Mouse (Mus musculus) adrenal gland, adult 18-20 months (tissue): ENCODE measurements around the gene Srrt. TPM values are rescaled to one million over a fixed set of nuclear protein-coding genes. Genes with fewer than 3 reads are reported as not detected.

Experiments used
- DNase-seq, 2 experiments: peaks; one replicate each; pipeline ENCODE4 v3.0.0; 2021 to 2022; ENCODE audit warnings: low spot score in 2 of 2
- total RNA-seq, 2 experiments: library from RNA; stranded (reverse); gene quantifications; 1 replicate in 1 of 2; 2 replicates in 1 of 2; pipeline ENCODE4 v1.2.3; 2021

Gene Srrt
- total RNA-seq, 2 experiments from 2014 or later: 169 to 174 TPM

DNA sequence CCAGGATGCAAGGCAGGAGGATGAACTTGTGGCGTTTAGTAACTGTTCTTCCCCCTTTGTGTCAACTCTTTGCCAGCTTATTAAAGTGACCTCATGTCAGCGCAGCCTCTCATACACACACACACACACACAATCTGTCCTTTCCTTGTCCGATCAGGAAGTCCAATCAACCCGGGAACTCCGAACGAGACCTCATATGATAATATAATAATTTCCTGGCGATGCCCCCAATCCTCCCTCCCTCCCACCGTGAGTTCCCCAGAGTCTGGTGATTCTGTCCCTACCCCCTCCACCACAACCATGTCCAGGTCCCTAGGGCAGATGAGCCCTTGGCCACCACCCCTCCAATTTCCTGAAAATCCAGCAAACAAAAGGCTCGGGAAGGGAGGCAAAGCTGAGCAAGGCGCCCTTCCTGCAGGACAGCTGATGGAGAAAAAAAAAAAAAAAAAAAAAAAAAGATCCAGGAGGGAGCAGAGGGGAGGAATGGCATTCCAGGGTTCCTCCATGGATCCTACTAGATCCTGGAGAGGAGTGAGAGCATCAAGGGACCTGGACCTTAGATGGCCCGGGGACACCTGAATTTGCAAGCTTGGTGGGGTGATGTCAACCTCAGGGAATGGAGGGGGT is 31.3 kb upstream of the Srrt start:
- no peak for DNase-seq

DNA sequence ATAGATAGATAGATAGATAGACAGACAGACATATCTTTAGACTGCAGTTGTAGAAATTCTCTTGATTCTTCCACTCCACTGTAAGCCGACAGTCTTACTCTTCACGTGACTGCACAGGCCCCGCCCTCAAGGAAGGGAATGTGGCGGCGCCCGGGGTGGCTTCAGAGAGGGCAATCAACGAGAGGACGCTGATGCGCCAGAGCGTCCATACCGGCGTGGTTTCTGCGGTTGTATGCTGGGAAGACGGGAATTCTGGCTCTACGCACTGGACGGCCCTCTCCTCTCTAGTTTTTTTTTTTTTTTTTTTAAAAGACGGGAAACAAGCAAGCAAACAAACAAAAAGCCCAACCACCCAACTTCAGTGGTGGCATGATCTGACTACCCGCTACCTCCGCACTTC is 30.8 kb upstream of the Srrt start:
- peak; percentile 82 to 85 for DNase-seq

DNA sequence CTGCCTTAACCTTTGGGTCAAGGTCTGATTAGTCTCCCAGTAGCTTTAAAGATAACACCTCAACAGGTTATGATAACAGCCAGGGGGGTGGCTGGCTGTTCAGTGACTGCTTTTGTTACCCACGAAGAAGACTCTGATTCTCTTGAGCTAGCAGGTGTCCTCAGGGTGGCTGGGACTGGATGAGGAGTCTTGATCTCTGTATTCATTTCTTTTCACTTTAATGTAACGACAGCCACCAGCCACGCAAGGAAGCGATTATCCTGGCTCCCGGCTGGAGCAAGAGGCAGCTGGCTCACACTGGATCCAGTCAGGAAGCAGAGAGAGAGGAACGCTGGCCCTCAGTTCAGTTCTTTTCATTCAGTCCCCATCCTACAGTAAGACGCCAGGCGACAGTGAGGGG is 29.7 kb upstream of the Srrt start:
- DNase-seq: no peak

DNA sequence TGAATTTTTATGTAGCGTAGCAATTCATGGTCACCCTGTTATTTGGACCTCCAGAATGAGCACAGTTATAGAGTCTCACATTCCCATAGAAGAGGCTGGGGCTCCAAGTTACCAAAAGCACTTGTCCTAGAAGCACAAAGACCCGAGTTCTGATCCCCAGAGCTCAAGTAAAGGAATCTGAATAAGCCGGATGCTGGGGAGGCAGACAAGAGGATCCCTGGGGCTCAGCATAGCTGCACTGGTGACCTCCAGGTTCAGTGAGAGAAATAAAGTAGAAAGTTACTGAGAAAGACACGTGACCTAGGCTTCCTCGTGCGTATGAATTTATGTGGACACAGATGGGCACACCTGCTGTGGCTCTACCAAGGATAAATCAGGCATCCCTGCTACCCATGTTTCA is 27.6 kb upstream of the Srrt start:
- DNase-seq: no peak

DNA sequence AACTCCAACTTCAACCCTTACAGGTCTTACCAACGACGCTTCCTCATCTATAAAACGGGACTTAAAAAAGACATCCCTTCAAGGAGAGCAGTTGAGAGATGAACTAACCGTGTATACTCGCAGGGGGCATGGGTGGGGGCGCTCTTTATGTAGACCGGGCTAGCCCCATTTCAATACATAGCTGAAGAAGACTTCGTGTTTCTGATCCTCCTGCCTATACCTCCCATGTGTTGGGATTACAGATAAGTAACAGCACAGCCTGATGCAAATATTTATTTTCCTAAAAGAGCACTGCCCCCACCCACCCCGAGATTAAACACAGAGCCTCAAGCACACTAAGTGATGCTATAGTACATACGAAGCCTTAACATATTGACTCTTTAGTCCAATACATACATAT is 26.8 kb upstream of the Srrt start:
- no peak for DNase-seq

DNA sequence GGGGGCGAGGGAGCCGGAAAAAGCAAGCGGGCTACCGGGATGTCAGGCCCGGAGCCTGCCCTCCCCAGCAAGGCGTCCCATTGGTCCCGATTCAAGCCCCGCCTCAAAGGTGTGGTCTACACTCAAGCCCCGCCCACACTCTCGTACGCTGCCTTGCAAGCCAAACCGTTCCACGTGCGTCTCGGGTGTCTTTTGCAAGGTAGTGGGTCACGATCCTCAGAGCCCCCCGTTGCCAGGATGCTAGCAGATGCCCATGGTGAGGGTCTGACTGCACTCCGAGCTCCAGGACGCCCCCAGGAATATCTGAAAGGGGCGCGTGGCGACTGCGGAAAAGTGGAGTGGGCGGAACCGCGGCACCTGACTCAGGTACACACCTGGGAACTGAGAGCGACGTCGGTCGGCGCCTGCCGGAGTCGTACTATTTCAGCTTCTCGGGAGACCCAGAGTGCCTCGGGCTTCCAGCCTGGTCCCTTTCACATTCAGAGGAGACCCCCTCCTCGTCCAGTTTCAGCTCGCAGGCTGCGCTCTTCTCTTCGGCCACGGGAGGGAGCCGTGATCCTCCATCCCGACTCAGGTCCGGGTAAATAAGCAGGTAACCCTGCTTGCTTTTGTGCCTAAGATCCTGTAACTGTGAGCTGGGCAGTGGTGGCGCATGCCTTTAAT is 26.2 kb upstream of the Srrt start, which contains the start of gene Slc12a9:
Gene Slc12a9, minus strand, starts transcription at position 86 of the 663 bp plus-strand sequence.
- DNase-seq: peak; percentile 90 to 91

DNA sequence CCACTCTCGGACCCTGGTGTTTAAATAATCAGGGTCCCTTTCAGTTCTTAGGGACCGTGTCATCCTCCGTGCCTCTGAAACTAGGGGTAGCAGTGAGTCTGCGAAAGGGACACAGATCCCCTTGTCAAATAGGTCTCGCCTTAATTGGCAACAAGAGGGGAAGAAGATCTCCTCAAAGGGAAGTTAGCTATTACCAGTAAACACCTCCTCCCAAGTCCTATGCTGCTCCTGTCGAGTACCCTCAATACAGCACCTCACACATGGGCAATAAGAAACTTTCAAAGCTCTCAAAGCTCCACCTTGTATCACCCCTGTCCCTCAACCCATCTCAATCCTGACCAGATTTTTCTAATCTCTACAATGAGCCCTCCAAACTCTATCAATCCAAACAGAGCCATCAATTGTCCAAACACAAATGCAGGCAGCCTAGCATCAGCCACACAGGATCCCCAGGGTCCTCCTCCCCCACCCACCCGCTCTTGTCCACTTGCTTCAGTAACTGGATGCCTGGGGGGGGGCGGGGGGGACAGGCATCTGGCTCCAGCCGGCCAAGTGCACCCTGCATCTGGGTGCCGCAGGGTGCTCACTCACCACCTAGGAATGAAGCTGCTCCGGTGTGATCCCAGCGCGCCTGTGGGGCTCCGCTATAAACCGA is 25.5 kb upstream of the Srrt start:
- DNase-seq: no peak

DNA sequence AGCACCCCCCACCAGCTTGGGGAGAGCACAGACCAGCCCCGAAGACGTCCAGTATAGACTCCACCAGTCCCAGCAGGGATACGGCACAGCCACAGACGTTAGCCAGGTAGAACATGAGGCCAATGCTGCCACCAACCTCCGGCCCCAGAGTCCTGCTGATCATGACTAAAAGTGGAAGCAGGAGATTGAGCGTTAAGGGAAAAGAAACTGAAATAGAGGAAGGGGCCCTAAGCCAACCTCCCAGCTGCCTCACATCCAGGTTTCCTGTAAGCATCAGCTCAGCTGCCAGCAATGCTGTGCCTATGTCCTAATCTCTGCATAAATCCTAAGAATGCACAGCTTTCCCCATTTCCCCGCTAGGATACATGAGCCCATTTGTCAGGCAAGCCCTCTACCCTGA is 23.4 kb upstream of the Srrt start:
- no peak for DNase-seq

DNA sequence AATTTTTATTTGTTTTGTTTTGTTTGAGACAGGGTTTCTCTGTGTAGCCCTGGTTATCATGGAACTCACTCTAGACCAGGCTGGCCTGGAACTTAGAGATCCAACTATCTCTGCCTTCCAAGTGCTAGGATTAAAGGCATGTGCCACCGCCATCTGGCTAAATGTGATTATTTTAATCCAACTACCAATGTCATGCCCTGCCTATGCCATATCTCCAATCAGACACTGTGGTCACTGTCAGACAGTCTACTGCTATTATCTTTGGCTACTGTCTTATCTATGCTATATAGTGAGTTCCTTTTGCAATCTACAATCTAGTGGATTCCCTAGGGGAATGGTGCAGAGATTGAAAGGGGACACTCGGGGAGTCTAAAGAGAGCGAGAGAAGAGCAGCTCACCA is 13.5 kb upstream of the Srrt start:
- DNase-seq: no peak

DNA sequence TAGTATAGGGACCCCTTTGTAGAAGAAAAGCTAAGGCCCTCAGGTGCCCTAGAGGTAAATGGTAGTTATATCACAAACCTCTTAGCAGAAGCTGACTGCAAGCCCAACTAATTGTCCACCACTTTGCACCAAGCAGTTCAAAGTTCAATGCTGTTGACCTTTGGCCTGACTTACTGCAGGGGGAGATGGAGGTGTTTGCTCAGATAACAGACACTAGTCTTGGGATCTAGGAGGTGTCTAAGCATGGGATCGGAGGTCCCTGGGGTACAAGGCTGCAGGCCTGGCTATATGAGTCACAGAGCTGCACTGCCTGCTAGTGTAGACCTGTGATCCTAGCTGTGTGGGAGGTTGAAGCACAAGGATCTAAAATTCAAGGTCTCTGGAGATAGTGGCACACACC is 11.1 kb upstream of the Srrt start:
- DNase-seq: no peak

DNA sequence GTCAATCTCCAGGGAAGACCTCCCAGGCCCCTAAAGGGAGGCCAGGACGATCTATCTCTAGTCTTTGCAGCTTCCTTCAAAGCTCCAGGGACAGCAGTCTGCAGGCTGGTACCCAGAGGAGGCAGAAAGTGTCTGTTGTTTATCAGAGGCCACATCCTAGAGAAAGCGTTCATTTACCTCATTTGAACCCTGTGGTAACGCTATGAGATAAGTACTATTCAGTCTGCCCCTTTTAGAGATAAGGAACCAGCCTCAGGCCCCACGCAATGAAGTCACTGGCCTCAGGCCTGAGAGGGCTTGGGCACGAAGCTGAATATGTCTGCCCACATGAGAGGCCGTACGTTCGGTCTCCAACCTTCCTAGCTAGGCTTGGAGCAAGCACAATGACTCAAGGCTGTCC is 9.9 kb upstream of the Srrt start:
- DNase-seq: no peak

DNA sequence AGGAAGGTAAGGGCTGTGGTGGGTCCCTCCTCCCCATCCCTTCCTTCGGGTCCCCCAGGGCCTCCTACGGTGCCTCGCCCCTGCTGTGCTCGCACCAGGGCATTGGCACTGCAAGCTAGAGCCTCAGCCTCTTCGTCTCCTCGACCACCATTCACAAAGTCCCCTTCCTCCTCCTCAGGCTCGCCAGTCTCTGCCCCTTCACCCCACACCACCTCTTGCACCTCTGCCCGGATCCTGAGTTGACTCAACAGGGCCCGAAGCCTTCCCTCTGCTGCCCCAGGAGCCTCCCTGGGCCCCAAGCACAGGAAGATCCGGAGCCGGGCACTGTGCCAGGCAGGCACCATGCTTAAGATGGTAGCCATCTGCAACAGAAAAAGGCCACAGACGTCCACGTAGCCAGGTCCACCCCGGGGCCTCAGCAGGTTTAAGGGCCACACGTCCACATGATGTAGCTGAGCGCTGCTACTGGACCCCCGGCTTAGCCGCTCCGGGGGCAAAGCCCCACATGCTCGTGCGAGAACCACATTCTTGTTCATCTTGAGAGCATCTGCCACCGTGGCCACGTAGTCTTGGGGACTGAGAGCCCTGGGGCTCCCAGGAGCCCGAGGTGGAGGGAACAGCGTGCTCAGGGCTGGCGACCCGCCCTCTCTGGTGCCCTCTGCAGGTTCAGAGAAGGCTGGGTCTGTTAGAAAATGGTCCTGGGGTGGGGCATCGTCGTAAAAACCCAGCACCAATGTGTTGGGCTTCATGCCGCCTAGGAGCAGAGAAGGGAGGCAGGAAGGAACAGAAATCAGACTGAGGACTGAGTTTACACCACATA is 7.8 kb upstream of the Srrt start:
- DNase-seq: no peak

DNA sequence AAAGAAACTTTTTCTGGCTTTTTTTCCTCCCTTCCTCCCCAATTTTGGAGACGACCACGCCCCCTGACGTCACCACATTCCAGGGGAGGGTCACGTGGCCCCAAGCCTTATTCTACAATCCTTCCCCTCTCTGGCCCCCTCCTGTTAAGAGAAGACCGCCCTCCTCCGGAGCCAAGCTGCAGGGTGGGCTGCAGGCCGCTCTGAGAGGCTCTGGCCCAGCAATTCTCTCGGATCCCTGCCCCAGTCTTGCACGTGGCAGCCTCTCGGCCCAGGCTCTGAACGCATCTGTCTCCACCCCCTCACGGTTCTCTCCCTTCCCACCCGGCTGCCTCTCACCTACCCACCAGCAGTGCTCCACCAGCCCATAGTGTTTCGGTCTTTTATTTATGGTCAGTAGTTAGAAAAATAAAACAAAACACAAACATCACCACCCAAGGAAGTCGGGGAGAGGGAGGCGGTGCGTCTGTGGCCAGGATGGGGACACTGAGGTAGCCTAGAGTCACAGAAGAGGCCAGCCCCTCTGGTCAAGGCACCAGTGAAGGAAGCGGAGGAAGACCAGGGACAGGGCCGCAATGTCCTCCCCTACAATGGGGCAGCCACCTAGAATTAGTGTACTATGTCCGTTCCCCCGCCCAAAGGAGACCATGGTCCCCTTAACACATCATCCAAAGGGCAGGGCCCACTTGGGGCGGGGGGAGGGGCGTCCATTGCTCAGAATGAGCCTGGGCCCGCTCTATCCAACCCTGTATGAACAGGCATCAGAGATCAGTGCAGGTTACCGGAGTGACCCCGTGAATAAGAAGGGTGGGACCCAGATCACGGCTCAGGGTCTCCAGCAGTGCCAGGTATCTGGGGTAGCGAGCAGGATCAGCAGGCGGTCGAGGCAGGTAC is 7.0 kb upstream of the Srrt start, which contains the start of gene Trip6:
Gene Trip6, minus strand, starts transcription at position 212 of the 891 bp plus-strand sequence.
- DNase-seq: peak; percentile 91 to 93

DNA sequence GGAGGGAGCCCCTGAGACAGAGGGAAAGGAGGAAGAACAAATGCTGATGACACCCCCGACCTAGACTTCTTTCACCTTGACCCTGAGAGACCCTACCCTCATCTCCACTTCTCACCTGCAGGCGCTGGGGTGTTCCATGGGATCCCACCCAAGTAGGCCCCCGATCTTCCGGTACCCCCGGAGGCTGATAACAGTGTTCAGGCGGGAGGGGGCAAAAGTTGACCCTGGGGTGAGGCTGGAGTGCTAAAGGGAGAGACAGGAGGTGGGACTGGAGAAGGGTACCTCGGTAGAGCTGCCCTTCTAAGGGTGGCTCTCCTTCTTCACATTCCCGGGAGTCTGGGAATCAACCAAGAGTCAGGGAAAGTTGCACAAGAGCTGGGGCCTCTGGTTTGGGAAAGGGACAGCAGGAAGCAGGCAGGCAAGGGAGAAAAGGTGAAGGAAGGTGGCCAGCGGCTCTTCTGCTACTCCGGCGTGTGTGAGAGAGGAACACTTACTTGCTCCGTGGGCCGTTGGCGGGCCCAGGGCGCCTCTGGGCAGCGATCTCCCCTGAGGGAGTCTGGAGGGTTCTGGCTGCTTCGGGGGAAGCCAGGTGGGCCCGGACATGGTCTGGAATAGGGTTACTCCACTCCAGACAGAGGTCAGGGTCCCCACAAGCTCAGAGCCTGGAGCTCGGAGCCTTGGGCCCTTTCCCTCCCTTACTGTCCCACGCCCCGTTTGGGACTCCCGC is 6.2 kb upstream of the Srrt start:
- no peak for DNase-seq

DNA sequence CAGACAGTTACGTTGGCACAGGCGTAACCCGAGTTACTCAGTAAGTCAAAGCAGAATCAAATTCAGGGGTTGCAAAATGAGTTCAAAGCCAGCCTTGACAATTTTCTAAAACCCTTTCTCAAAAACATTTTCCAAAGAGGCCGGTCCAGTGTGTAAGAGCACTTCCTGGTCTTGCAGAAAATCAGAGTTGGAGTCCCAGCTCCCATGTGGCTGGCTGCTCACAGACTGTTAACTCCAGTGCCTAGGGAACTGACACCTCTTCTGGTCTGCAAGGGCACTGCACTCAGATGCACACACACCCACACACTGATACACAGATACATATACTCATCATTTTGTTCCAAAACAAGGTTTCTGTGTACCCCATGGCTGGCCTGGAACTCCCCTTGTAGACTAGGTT is 882 bp upstream of the Srrt start:
- no peak for DNase-seq

DNA sequence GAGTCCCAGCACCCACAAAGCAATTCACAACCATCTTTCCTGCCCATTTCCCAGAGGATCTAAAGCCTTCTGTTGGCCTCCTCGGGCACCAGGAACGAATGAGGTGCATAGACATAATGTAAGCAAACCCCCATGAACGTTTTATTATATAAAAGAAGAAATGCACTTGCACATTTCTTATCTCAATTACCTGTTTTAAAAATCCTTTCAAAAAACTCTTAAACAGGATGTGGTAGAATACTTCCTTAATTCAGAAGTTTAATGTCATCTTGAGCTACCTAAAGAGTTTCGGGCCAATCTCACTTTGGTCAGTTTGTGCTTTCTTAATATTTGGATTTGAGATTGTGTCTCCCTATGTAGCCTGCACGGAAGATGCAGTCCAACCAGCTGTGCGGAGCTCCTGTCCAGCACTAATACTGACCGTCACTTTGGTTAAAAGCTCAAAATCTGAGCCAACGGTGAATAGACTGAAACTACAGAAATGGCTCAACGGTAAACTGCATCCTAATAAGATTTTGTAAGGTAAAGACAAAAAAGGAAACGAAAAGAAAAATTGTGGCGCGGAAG is 952 bp downstream of the Srrt start:
- DNase-seq: no peak

DNA sequence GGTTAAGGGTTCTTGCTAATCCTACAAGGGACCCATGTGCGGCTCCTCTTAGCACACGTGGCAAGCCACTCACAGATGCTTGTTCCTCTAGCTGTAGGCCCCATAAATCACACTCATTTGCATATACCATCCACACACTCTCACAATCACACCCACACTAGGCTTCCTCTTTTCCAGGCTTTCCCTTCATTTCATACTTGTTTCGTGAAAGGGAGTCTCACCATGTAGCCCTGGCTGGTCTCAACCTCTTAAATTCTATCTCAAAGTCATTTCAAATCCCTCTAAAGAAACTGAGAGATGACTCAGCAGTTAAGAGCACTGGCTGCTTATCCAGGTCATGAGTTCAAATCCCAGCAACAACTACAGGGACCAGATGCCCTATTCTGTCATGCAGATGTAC is 1.7 kb downstream of the Srrt start:
- DNase-seq: no peak

DNA sequence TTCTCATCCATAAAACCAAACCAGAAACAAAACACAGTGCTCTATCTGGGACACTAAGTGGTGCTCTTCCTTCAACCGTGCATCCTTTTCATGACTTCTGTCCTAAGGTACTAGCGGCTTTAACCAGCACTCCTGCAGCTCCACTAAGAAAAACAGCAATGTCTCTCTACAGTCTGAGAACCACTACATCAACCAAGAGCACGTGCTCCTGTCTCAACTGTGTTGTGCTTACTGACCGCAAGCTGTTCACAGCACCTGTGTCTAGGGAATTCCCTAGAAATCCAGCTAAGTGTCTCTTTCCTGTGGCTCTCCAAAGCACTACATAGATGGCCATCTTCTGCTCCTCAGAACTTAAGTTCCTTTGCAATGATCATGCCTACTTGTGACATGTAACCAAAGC is 2.7 kb downstream of the Srrt start:
- DNase-seq: no peak

DNA sequence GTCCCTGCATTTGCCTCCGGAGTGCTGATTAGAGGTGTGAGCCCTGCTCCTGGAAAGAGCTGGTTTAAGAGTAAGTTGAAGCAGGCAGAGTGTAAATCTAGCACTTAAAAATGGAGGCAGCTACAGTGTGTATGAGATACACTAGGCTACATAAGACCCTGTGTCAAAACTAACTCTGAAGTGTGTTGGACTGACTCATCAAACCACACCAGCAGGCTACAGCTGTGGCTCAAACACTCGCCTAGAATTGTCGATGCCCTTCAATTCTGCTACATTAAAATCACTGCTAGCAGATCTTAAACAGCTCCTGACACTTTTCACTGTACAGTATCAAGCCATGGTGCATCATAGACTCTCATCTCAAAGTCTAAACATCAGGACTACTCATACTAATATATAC is 3.3 kb downstream of the Srrt start:
- no peak for DNase-seq

DNA sequence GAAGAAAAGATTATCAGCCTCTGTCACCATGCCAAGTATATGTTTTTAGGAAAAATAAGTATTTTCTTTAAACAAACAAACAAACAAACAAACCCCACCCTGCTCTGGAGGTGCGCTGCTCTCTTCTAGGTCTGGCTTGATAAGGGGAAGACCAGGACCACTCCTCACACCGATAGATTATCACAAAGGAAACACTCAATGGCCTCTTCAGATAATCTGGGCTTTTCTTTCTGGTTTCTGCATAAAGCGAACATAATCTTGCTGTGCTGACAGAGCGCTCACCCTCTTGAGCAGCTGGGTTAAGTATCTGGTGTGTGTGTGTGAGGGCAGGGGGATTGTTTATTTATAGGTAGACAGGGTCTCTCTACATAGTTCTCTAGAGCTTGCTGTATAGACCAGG is 3.9 kb downstream of the Srrt start:
- no peak for DNase-seq
